Mouse (Mus musculus) inflammation-experienced regulatory T-cells (primary cell): ENCODE results near the gene Tmprss15. TPM values are rescaled to one million over a fixed set of nuclear protein-coding genes. Genes with fewer than 3 reads are reported as not detected.

Experiments used
- polyA plus RNA-seq, 2 experiments: library from polyadenylated mRNA; unstranded; fragments of 100-300 nt; shearing (Covaris generic); gene quantifications; one replicate each; pipeline ENCODE4 v1.2.1; 2017

The Tmprss15 gene
- under 1 TPM in 1 of 2 experiments, not detected in 1; 0.10 TPM for polyA plus RNA-seq

GRCm38 (mm10) chr16:79090997-79091396 lies at the start of gene Tmprss15:
TSS of gene Tmprss15 (minus strand) at chr16:79091097.

GRCm38 (mm10) chr16:78930382-78931286 lies 160.3 kb downstream of the Tmprss15 start, which contains the start of gene Chodl:
TSS of gene Chodl (plus strand) at chr16:78930948.

Other genes with a start within 250 kb of the Tmprss15 start
- under 1 TPM in 1 of 2 experiments, not detected in 1; 0.16 TPM for gene Chodl, start 160.1 kb downstream of the Tmprss15 start, polyA plus RNA-seq